Mouse (Mus musculus) liver, embryonic 11.5 days (tissue): ENCODE measurements around the gene Col6a6. TPM values are rescaled to one million over a fixed set of nuclear protein-coding genes. Genes with fewer than 3 reads are reported as not detected.
A peak's percentile ranks its signal among the peaks of the same experiment; 100 is the strongest.

Experiments used
- ATAC-seq: fragments of 200-750 bp; cut with Nextera tagmentation; replicated peaks from 2 replicates; pipeline ENCODE4 v1.8.0; 2017; ENCODE audit warnings: moderate number of reproducible peaks, mild to moderate bottlenecking, moderate TSS enrichment, moderate library complexity; ENCODE audit not compliant: low FRiP score
- DNase-seq: peaks from one replicate; pipeline ENCODE4 v3.0.0-alpha.2; 2017; ENCODE audit warnings: low spot score
- H3K27ac ChIP-seq: fragments of 300-500 bp; sonication (generic); 2 replicates; pipeline ENCODE4 v1.5.1; 2014; ENCODE audit warnings: mild to moderate bottlenecking, low read depth, low read length, control low read depth
- H3K27me3 ChIP-seq: fragments of 300-500 bp; sonication (generic); replicated peaks from 2 replicates; pipeline ENCODE4 v1.6.1; 2014; ENCODE audit warnings: low read length, mixed read lengths; ENCODE audit not compliant: control insufficient read depth, insufficient read depth
- H3K36me3 ChIP-seq: fragments of 300-500 bp; sonication (generic); 2 replicates; pipeline ENCODE4 v1.6.1; 2014; ENCODE audit warnings: mild to moderate bottlenecking, low read length, moderate library complexity, mixed read lengths; ENCODE audit not compliant: control insufficient read depth, insufficient read depth
- H3K4me1 ChIP-seq: fragments of 300-500 bp; sonication (generic); replicated peaks from 2 replicates; pipeline ENCODE4 v1.6.1; 2014; ENCODE audit warnings: low read length, mixed read lengths; ENCODE audit not compliant: control insufficient read depth, insufficient read depth
- H3K4me2 ChIP-seq: fragments of 300-500 bp; sonication (generic); 2 replicates; pipeline ENCODE4 v1.6.1; 2014; ENCODE audit warnings: mild to moderate bottlenecking, control low read depth, moderate library complexity
- H3K4me3 ChIP-seq: fragments of 300-500 bp; sonication (generic); 2 replicates; pipeline ENCODE4 v1.5.1; 2014; ENCODE audit warnings: low read depth, low read length, control low read depth
- H3K9ac ChIP-seq: fragments of 300-500 bp; sonication (generic); 2 replicates; pipeline ENCODE4 v1.6.1; 2014; ENCODE audit warnings: low read depth, low read length, control low read depth
- H3K9me3 ChIP-seq: fragments of 300-500 bp; sonication (generic); 2 replicates; pipeline ENCODE4 v1.6.1; 2016; ENCODE audit warnings: low read length, inconsistent platforms, mixed read lengths; ENCODE audit not compliant: control insufficient read depth
- WGBS: fragments of 180-500 bp; shearing (Covaris S2); extraction: QIAGEN DNeasy Blood & Tissue Kit; methylation state at CpG from one replicate; pipeline ENCODE4 v1.1.7; 2014; 5-methylcytosine and 5-hydroxymethylcytosine counted together
- polyA plus RNA-seq: library from polyadenylated mRNA; unstranded; fragments of >200 nt; fragmentation: Nextera tagmentation; extraction: Ambion mirVana; gene quantifications from 2 replicates; pipeline ENCODE4 v1.2.1, GENCODE M21; 2014

Col6a6 gene
- 0.16 and 0.21 TPM in 2 replicates for polyA plus RNA-seq

GRCm38 (mm10) chr9:105827791-105828385, at the start of gene Col6a6:
Gene Col6a6, minus strand, starts transcription at chr9:105828160.
- H3K4me2 ChIP-seq = 0 out of 2 replicates have a peak within 1 kb of the TSS, but pooled peaks have one; percentile 25
- no peaks in the 10 kb centered on the region for H3K36me3 ChIP-seq
- H3K9me3 ChIP-seq = no peaks in the 10 kb centered on the region
- DNase-seq = no peak
- no peak within 1 kb of the TSS for H3K9ac ChIP-seq
- no peaks in the 10 kb centered on the region for H3K4me1 ChIP-seq
- WGBS = 20% methylated on average over 20 of the region's 20 CpGs
- no peak within 1 kb of the TSS for H3K4me3 ChIP-seq
- H3K27ac ChIP-seq = no peak within 1 kb of the TSS
- no peaks in the 10 kb centered on the region; the same call in 1 of the 2 replicates for H3K27me3 ChIP-seq
- no peak for ATAC-seq

- H3K9me3 ChIP-seq = no peaks in the 10 kb centered on the region
- no peak overlapping the region for H3K4me2 ChIP-seq
- no peak overlapping the region for H3K4me3 ChIP-seq
- no peaks in the 10 kb centered on the region for H3K27me3 ChIP-seq
- DNase-seq (no peak), ATAC-seq (no peak)
- H3K27ac ChIP-seq = no peak overlapping the region
- no peaks in the 10 kb centered on the region for H3K36me3 ChIP-seq
- H3K4me1 ChIP-seq = no peaks in the 10 kb centered on the region
- H3K9ac ChIP-seq = no peak overlapping the region
- WGBS = 87% methylated on average over 4 of the region's 4 CpGs
Measured at GRCm38 (mm10) chr9:105876124-105876523, 48.2 kb upstream of the Col6a6 start.

GRCm38 (mm10) chr9:105871643-105872042, 43.7 kb upstream of the Col6a6 start:
- Histone ChIP-seq H3K4me2 (no peak overlapping the region), H3K9ac (no peak overlapping the region), H3K27me3 (no peaks in the 10 kb centered on the region), H3K4me1 (no peaks in the 10 kb centered on the region), H3K9me3 (no peaks in the 10 kb centered on the region), H3K27ac (no peak overlapping the region), H3K36me3 (no peaks in the 10 kb centered on the region), H3K4me3 (no peak overlapping the region)
- DNase-seq (no peak), ATAC-seq (no peak)
- WGBS = 70% methylated on average over 14 of the region's 14 CpGs

- no peak overlapping the region for H3K4me3 ChIP-seq
- no peaks in the 10 kb centered on the region for H3K9me3 ChIP-seq
- no peak overlapping the region for H3K4me2 ChIP-seq
- H3K36me3 ChIP-seq = no peaks in the 10 kb centered on the region
- H3K9ac ChIP-seq = no peak overlapping the region
- DNase-seq (peak; percentile 36), ATAC-seq (no peak; the same call in 1 of the 2 replicates)
- no peaks in the 10 kb centered on the region for H3K27me3 ChIP-seq
- no peaks in the 10 kb centered on the region for H3K4me1 ChIP-seq
- H3K27ac ChIP-seq = no peak overlapping the region
- 10% methylated on average over 6 of the region's 6 CpGs for WGBS
Measured at GRCm38 (mm10) chr9:105857773-105858172, 29.8 kb upstream of the Col6a6 start.

GRCm38 (mm10) chr9:105852778-105853065, 24.8 kb upstream of the Col6a6 start:
- ATAC-seq = no peak
- Histone ChIP-seq H3K27me3 (no peaks in the 10 kb centered on the region), H3K27ac (no peak overlapping the region), H3K36me3 (no peaks in the 10 kb centered on the region), H3K9me3 (no peaks in the 10 kb centered on the region), H3K4me1 (no peaks in the 10 kb centered on the region), H3K4me2 (no peak overlapping the region), H3K9ac (no peak overlapping the region), H3K4me3 (no peak overlapping the region)
- no peak for DNase-seq
- 58% methylated on average over 1 of the region's 1 CpGs for WGBS

GRCm38 (mm10) chr9:105852015-105852777, 24.2 kb upstream of the Col6a6 start:
- no peak for ATAC-seq
- H3K36me3 ChIP-seq = no peaks in the 10 kb centered on the region
- no peak overlapping the region for H3K4me3 ChIP-seq

GRCm38 (mm10) chr9:105851011-105851410, 23.1 kb upstream of the Col6a6 start:
- 71% methylated on average over 3 of the region's 3 CpGs for WGBS
- no peak for ATAC-seq
- H3K36me3 ChIP-seq = no peaks in the 10 kb centered on the region
- H3K4me2 ChIP-seq = no peak overlapping the region
- H3K4me1 ChIP-seq = no peaks in the 10 kb centered on the region
- no peak overlapping the region for H3K4me3 ChIP-seq
- H3K27ac ChIP-seq = no peak overlapping the region
- no peak overlapping the region for H3K9ac ChIP-seq
- no peaks in the 10 kb centered on the region for H3K9me3 ChIP-seq
- DNase-seq = no peak
- H3K27me3 ChIP-seq = no peaks in the 10 kb centered on the region

More at GRCm38 (mm10) chr9:105852015-105852777, 24.2 kb upstream of the Col6a6 start:
- no peaks in the 10 kb centered on the region for H3K4me1 ChIP-seq
- H3K27me3 ChIP-seq = no peaks in the 10 kb centered on the region
- no peaks in the 10 kb centered on the region for H3K9me3 ChIP-seq
- no peak overlapping the region for H3K4me2 ChIP-seq
- 69% methylated on average over 14 of the region's 14 CpGs for WGBS
- H3K27ac ChIP-seq = no peak overlapping the region
- no peak overlapping the region for H3K9ac ChIP-seq
- no peak for DNase-seq

GRCm38 (mm10) chr9:105848396-105848795, 20.4 kb upstream of the Col6a6 start:
- no peak overlapping the region for H3K27ac ChIP-seq
- H3K9me3 ChIP-seq = no peaks in the 10 kb centered on the region
- 67% methylated on average over 4 of the region's 4 CpGs for WGBS
- H3K36me3 ChIP-seq = no peaks in the 10 kb centered on the region
- no peaks in the 10 kb centered on the region for H3K27me3 ChIP-seq
- no peak overlapping the region for H3K4me2 ChIP-seq
- ATAC-seq (no peak), DNase-seq (no peak)
- H3K9ac ChIP-seq = no peak overlapping the region
- H3K4me3 ChIP-seq = no peak overlapping the region
- H3K4me1 ChIP-seq = no peaks in the 10 kb centered on the region

GRCm38 (mm10) chr9:105847261-105847660, 19.3 kb upstream of the Col6a6 start:
- WGBS = 83% methylated on average over 5 of the region's 5 CpGs
- ATAC-seq (no peak), DNase-seq (no peak)
- no peaks in the 10 kb centered on the region for H3K36me3 ChIP-seq
- H3K4me2 ChIP-seq = no peak overlapping the region
- no peaks in the 10 kb centered on the region for H3K4me1 ChIP-seq
- H3K27ac ChIP-seq = no peak overlapping the region
- H3K9me3 ChIP-seq = no peaks in the 10 kb centered on the region
- no peaks in the 10 kb centered on the region for H3K27me3 ChIP-seq
- no peak overlapping the region for H3K9ac ChIP-seq
- no peak overlapping the region for H3K4me3 ChIP-seq
